Mouse (Mus musculus) heart, embryonic 16.5 days (tissue): ENCODE data around the gene Nphp4. TPM values are rescaled to one million over a fixed set of nuclear protein-coding genes. Genes with fewer than 3 reads are reported as not detected.
"Not testable (repeated sequence)": the region's sequence is repeated elsewhere in the genome, so short reads cannot be mapped to it uniquely, and the experiment has no call there.

ENCODE experiments used
- ATAC-seq: fragments of 200-750 bp; cut with Nextera tagmentation; replicated peaks from 2 replicates; pipeline ENCODE4 v1.8.0; 2017; ENCODE audit warnings: moderate number of reproducible peaks; ENCODE audit not compliant: insufficient read depth, low FRiP score; ENCODE audit errors: extremely low read depth
- H3K27ac ChIP-seq: fragments of 300-500 bp; sonication (generic); 2 replicates; pipeline ENCODE4 v1.5.1; 2014; ENCODE audit warnings: mild to moderate bottlenecking, low read length, control low read depth, moderate library complexity
- H3K27me3 ChIP-seq: fragments of 300-500 bp; sonication (generic); 2 replicates; pipeline ENCODE4 v1.6.1; 2014; ENCODE audit warnings: low read length, mixed read lengths; ENCODE audit not compliant: control insufficient read depth, insufficient read depth
- H3K36me3 ChIP-seq: fragments of 300-500 bp; sonication (generic); 2 replicates; pipeline ENCODE4 v1.6.1; 2014; ENCODE audit not compliant: control insufficient read depth, insufficient read depth
- H3K4me1 ChIP-seq: fragments of 300-500 bp; sonication (generic); 2 replicates; pipeline ENCODE4 v1.6.1; 2014; ENCODE audit warnings: low read length, mixed read lengths; ENCODE audit not compliant: control insufficient read depth, insufficient read depth
- H3K4me2 ChIP-seq: fragments of 300-500 bp; sonication (generic); 2 replicates; pipeline ENCODE4 v1.6.1; 2014; ENCODE audit warnings: low read depth, mild to moderate bottlenecking, control low read depth, low read length
- H3K4me3 ChIP-seq: fragments of 300-500 bp; sonication (generic); 2 replicates; pipeline ENCODE4 v1.5.1; 2014; ENCODE audit warnings: mild to moderate bottlenecking, control low read depth, low read length
- H3K9ac ChIP-seq: fragments of 300-500 bp; sonication (generic); 2 replicates; pipeline ENCODE4 v1.6.1; 2014; ENCODE audit warnings: low read length, control low read depth
- H3K9me3 ChIP-seq: fragments of 300-500 bp; sonication (generic); replicated peaks from 2 replicates; pipeline ENCODE4 v1.6.1; 2016; ENCODE audit warnings: low read length; ENCODE audit not compliant: control insufficient read depth
- WGBS: fragments of 180-500 bp; shearing (Covaris S2); extraction: QIAGEN DNeasy Blood & Tissue Kit; methylation state at CpG from one replicate; pipeline ENCODE4 v1.1.7; 2014; 5-methylcytosine and 5-hydroxymethylcytosine counted together
- polyA plus RNA-seq: library from polyadenylated mRNA; unstranded; fragments of >200 nt; fragmentation: Nextera tagmentation; extraction: Ambion mirVana; gene quantifications from 2 replicates; pipeline ENCODE4 v1.2.1, GENCODE M21; 2015

The Nphp4 gene
- polyA plus RNA-seq, 1 experiment from 2014 or later, result 1.9 TPM

DNA sequence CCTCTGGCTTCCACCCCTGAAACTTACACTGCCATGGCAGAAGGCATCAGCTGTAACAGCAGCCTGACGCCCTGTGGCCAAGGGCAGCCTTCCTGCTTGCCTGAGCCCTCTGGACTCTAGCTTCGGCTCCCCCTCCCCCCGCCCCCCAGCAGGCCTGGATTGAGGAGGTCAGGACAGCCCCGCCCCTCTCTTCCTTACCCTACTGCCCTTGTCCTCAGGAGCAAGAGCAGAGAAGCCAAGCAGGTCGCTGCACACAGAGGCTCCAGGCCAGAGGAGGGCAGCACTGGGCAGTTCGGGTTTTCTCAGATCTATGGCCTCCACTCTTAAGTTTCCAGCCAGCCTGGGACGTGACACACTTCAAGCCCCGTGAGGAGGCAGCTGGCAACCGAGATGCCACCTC, 64.7 kb downstream of the Nphp4 start:
- H3K4me3 ChIP-seq, result no peak overlapping the region
- H3K9me3 ChIP-seq, result no peaks in the 10 kb centered on the region
- H3K9ac ChIP-seq, result no peak overlapping the region
- H3K36me3 ChIP-seq, result no peaks in the 10 kb centered on the region
- no peaks in the 10 kb centered on the region for H3K4me1 ChIP-seq
- no peak for ATAC-seq
- WGBS, result 23% methylated on average over 9 of the region's 9 CpGs
- no peak overlapping the region for H3K27ac ChIP-seq
- H3K4me2 ChIP-seq, result no peak overlapping the region
- H3K27me3 ChIP-seq, result no peaks in the 10 kb centered on the region

DNA sequence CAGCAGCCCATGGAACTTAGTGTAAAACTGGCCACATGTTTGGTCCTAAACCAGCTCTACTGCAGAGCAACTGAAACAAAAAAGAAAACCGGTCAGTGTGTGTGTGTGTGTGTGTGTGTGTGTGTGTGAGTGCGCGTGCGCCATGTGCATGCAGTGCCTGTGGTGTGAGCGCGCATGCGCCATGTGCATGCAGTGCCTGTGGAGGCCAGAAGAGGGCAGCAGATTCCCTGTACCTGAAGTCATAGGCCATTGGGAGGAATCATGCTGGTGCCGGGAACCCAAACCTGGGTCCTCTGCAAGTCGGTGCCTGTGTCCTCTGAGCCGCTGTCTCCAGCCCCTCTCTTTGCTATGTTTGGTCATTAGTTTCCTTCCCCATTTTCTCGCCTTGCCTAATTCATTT, 65.9 kb downstream of the Nphp4 start:
- Histone ChIP-seq H3K27me3 (no peaks in the 10 kb centered on the region; the same call in 1 of the 2 replicates), H3K4me3 (no peak overlapping the region), H3K9ac (no peak overlapping the region), H3K36me3 (no peaks in the 10 kb centered on the region), H3K4me1 (no peaks in the 10 kb centered on the region), H3K4me2 (no peak overlapping the region), H3K9me3 (no peaks in the 10 kb centered on the region), H3K27ac (no peak overlapping the region)
- 96% methylated on average over 11 of the region's 11 CpGs for WGBS
- no peak for ATAC-seq

- Histone ChIP-seq H3K4me2 (no peak overlapping the region), H3K4me3 (no peak overlapping the region), H3K27ac (no peak overlapping the region), H3K36me3 (no peaks in the 10 kb centered on the region), H3K9me3 (no peaks in the 10 kb centered on the region), H3K9ac (no peak overlapping the region), H3K4me1 (no peaks in the 10 kb centered on the region), H3K27me3 (no peaks in the 10 kb centered on the region; the same call in 1 of the 2 replicates)
- no peak for ATAC-seq
- 58% methylated on average over 8 of the region's 8 CpGs for WGBS
Observed at GRCm38 (mm10) chr4:152546481-152546880, 70.0 kb downstream of the Nphp4 start.

DNA sequence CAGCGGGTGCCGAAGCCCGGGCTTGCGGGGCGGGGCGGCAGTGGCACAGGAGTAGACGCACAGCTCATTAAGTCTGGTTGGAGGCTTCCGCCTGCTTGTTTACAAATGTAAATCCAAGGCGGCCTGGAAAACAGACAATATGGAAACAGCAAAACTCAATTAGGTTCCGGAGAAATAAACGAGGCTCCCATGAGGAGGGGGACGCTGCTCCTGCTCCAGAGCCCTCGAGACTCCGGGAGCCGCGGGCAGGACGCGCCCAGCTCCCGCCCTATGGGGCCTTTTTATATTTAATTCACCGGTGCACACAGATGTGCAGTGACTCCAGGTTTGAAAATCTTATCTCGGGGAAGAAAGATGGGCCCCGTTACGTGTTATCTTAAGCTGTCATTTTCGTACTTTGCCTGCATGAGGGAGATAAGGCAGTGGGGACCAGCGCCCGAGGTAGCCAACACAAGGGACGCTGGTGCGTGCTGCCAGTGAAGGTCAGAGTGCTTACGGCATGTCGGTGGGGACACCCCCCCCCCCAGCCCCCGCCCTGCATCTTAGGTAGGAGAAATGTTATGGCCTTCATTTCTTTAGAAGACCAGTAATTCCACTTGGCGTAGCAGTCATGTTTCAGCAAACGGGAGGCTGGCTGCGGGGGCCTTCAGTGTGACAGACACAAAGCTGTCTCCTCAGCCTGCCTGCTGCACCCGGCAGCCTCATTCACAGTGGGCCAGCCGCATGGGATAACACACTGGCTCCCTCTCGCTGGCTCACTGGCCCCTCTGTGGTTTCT, 71.6 kb downstream of the Nphp4 start:
- no peak for ATAC-seq
- Histone ChIP-seq H3K27me3 (no peaks in the 10 kb centered on the region; the same call in 1 of the 2 replicates), H3K4me3 (no peak overlapping the region), H3K4me2 (peak overlapping the region; percentile 29; the same call in 1 of the 2 replicates), H3K4me1 (no peaks in the 10 kb centered on the region), H3K27ac (no peak overlapping the region), H3K9me3 (no peaks in the 10 kb centered on the region), H3K9ac (no peak overlapping the region), H3K36me3 (no peaks in the 10 kb centered on the region)
- WGBS, result 38% methylated on average over 37 of the region's 37 CpGs

DNA sequence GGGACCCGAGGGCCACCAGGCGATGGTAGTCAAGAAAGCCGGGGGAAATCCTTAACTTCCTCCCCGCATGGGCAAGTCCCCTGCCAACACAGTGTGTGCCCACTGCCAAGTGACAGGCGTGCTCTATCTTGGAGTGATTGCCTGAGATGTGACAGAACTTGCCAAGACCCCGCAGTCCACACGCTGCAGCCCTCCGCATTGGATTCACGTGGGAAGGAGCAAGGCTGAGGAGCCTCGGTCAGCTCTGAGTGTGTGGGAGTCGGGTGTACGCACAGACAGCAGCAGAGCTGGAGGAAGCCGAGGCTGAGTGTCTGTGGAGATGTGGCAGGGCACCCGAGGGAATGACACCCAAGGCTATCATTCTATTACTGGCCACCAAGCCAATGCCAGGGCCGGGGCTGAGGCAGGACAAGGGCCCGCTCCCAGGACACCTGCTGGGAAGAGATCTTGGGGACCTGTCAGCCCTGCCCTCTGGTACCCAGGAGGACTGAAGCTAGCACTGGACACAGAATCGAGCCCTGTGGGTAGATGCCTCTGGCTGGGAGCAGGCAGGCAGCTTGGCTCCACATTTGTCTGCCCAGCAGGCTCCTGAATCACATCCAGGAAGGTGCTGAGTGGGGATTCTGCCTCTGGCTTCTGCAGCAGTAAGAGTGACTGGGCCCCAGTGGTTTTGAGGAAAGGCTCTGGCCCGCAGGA, 73.1 kb downstream of the Nphp4 start:
- no peaks in the 10 kb centered on the region for H3K36me3 ChIP-seq
- WGBS, result 80% methylated on average over 18 of the region's 18 CpGs

DNA sequence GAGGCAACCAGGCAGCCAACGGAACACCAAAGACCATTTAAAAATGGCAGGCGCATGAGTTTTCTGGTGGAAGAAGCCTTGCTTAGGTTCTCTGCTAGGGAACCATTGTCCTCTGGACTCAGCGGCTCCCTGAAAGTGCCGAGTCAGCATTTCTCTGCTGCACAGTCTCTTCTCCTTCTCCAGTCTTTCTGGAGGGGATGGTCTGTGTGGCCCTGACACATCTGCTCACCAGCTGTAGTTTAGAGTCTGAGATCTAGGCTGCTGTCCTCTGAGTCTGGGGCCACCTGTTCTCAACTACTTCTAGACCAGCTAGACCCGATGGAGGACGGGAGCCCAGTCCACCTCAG, 73.7 kb downstream of the Nphp4 start:
- H3K4me1 ChIP-seq, result no peaks in the 10 kb centered on the region
- no peaks in the 10 kb centered on the region for H3K9me3 ChIP-seq
- H3K36me3 ChIP-seq, result no peaks in the 10 kb centered on the region
- no peak for ATAC-seq
- H3K9ac ChIP-seq, result no peak overlapping the region
- no peaks in the 10 kb centered on the region; the same call in 1 of the 2 replicates for H3K27me3 ChIP-seq
- 89% methylated on average over 6 of the region's 6 CpGs for WGBS
- no peak overlapping the region for H3K27ac ChIP-seq
- H3K4me3 ChIP-seq, result no peak overlapping the region
- H3K4me2 ChIP-seq, result no peak overlapping the region

More for the DNA sequence above, 73.1 kb downstream of the Nphp4 start:
- no peak for ATAC-seq
- Histone ChIP-seq H3K9me3 (no peaks in the 10 kb centered on the region), H3K4me3 (no peak overlapping the region), H3K4me2 (no peak overlapping the region), H3K4me1 (no peaks in the 10 kb centered on the region), H3K27me3 (no peaks in the 10 kb centered on the region; the same call in 1 of the 2 replicates), H3K9ac (no peak overlapping the region), H3K27ac (no peak overlapping the region)

- WGBS, result 84% methylated on average over 8 of the region's 8 CpGs
- H3K4me1 ChIP-seq, result peaks cover 3% of the 10 kb centered on the region; the same call in 1 of the 2 replicates
- no peak overlapping the region for H3K4me3 ChIP-seq
- no peak for ATAC-seq
- no peaks in the 10 kb centered on the region for H3K9me3 ChIP-seq
- H3K27me3 ChIP-seq, result no peaks in the 10 kb centered on the region
- no peak overlapping the region for H3K4me2 ChIP-seq
- H3K27ac ChIP-seq, result no peak overlapping the region
- H3K9ac ChIP-seq, result no peak overlapping the region
- no peaks in the 10 kb centered on the region for H3K36me3 ChIP-seq
Observed at GRCm38 (mm10) chr4:152553582-152554285, 77.2 kb downstream of the Nphp4 start.

GRCm38 (mm10) chr4:152554421-152554820, 77.9 kb downstream of the Nphp4 start:
- no peaks in the 10 kb centered on the region for H3K36me3 ChIP-seq
- no peak overlapping the region for H3K27ac ChIP-seq
- 35% methylated on average over 18 of the region's 18 CpGs for WGBS
- H3K27me3 ChIP-seq, result no peaks in the 10 kb centered on the region
- no peak overlapping the region for H3K4me3 ChIP-seq
- no peak overlapping the region for H3K9ac ChIP-seq
- H3K4me1 ChIP-seq, result peaks cover 3% of the 10 kb centered on the region; the same call in 1 of the 2 replicates
- H3K4me2 ChIP-seq, result no peak overlapping the region
- no peaks in the 10 kb centered on the region for H3K9me3 ChIP-seq
- no peak for ATAC-seq

- not testable (repeated sequence) for H3K27ac ChIP-seq, H3K4me2 ChIP-seq, H3K27me3 ChIP-seq, ATAC-seq, H3K4me3 ChIP-seq, H3K4me1 ChIP-seq, H3K9ac ChIP-seq, H3K36me3 ChIP-seq, H3K9me3 ChIP-seq
- WGBS, result 71% methylated on average over 3 of the region's 3 CpGs
Observed at GRCm38 (mm10) chr4:152555806-152556205, 79.3 kb downstream of the Nphp4 start.
